Mouse (Mus musculus) intestine, embryonic 16.5 days (tissue): Measurements from ENCODE around the gene Cep112. TPM values are rescaled to one million over a fixed set of nuclear protein-coding genes. Genes with fewer than 3 reads are reported as not detected.
A peak's percentile ranks its signal among the peaks of the same experiment; 100 is the strongest.

Experiments
- ATAC-seq: fragments of 200-750 bp; cut with Nextera tagmentation; 2 replicates; pipeline ENCODE4 v1.8.0; 2017; ENCODE audit warnings: moderate TSS enrichment, moderate library complexity
- H3K27ac ChIP-seq: fragments of 300-500 bp; sonication (generic); 2 replicates; pipeline ENCODE4 v1.5.1; 2014; ENCODE audit warnings: mild to moderate bottlenecking, low read length
- H3K27me3 ChIP-seq: fragments of 300-500 bp; sonication (generic); replicated peaks from 2 replicates; pipeline ENCODE4 v1.6.1; 2014; ENCODE audit warnings: low read length, control low read depth, mixed read lengths; ENCODE audit not compliant: control insufficient read depth, insufficient read depth
- H3K36me3 ChIP-seq: fragments of 300-500 bp; sonication (generic); 2 replicates; pipeline ENCODE4 v1.6.1; 2014; ENCODE audit warnings: low read length, control low read depth; ENCODE audit not compliant: control insufficient read depth, insufficient read depth
- H3K4me1 ChIP-seq: fragments of 300-500 bp; sonication (generic); 2 replicates; pipeline ENCODE4 v1.6.1; 2014; ENCODE audit warnings: low read length, control low read depth, mixed read lengths; ENCODE audit not compliant: control insufficient read depth, insufficient read depth
- H3K4me2 ChIP-seq: fragments of 300-500 bp; sonication (generic); 2 replicates; pipeline ENCODE4 v1.6.1; 2014; ENCODE audit warnings: low read depth, low read length, control low read depth
- H3K4me3 ChIP-seq: fragments of 300-500 bp; sonication (generic); 2 replicates; pipeline ENCODE4 v1.5.1; 2014; ENCODE audit warnings: mild to moderate bottlenecking, low read length
- H3K9ac ChIP-seq: fragments of 300-500 bp; sonication (generic); 2 replicates; pipeline ENCODE4 v1.6.1; 2014; ENCODE audit warnings: low read depth, low read length
- H3K9me3 ChIP-seq: fragments of 300-500 bp; sonication (generic); 2 replicates; pipeline ENCODE4 v1.6.1; 2016; ENCODE audit warnings: low read length, control low read depth; ENCODE audit not compliant: control insufficient read depth
- WGBS: fragments of 180-500 bp; shearing (Covaris S2); extraction: QIAGEN DNeasy Blood & Tissue Kit; methylation state at CpG from one replicate; pipeline ENCODE4 v1.1.7; 2014; 5-methylcytosine and 5-hydroxymethylcytosine counted together
- polyA plus RNA-seq: library from polyadenylated mRNA; unstranded; fragments of >200 nt; fragmentation: Nextera tagmentation; extraction: Ambion mirVana; gene quantifications from 2 replicates; pipeline ENCODE4 v1.2.1, GENCODE M21; 2015

Gene Cep112
- polyA plus RNA-seq, 1 experiment from 2014 or later: 6.7 TPM

DNA sequence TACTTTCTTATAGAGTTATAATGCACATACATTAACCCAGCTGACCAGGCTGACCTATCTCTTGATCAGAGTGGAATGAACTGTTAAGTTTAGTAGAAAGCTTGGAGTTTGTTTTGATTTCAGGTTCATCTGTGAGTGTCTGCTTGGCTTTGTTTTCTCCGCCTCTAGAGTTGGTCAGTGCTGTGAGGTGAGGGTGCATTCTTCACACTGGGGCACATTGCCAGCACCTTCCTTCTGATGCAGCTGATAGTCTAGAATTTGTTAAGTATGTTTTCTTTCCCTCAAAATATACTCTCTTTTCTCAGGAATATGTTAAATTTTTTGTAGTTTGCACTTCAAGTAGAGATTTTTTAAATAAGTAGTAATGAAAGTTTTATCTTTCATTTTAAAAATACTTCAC, 51.2 kb downstream of the Cep112 start:
- Histone ChIP-seq H3K27ac (no peak overlapping the region), H3K4me1 (no peaks in the 10 kb centered on the region), H3K4me2 (no peak overlapping the region), H3K9me3 (no peaks in the 10 kb centered on the region), H3K36me3 (no peaks in the 10 kb centered on the region), H3K27me3 (no peaks in the 10 kb centered on the region), H3K4me3 (no peak overlapping the region), H3K9ac (no peak overlapping the region)
- WGBS: 81% methylated on average over 1 of the region's 1 CpGs
- ATAC-seq: no peak

DNA sequence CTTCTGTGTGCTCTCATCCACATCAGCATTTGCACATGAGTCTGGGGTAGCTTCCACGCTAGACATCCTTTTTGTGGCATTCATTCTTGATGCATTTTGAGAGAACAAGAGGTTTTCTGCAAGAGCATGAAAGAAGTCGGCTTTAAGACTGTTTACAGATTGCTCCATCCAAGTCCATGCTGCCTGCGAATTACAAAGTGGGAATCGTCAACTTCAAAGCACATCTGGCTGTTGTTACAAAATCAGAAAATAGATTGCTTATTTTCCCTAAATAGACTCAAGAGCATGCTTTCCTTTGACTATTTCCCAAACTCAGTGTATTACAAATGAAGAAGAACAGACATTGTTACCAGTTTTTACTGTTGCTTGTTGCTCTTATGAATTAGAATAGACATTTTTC, 59.0 kb downstream of the Cep112 start:
- H3K9me3 ChIP-seq: no peaks in the 10 kb centered on the region
- H3K4me2 ChIP-seq: no peak overlapping the region
- H3K9ac ChIP-seq: no peak overlapping the region
- H3K27me3 ChIP-seq: no peaks in the 10 kb centered on the region
- H3K4me3 ChIP-seq: no peak overlapping the region
- WGBS: 54% methylated on average over 4 of the region's 4 CpGs
- H3K36me3 ChIP-seq: no peaks in the 10 kb centered on the region
- no peak overlapping the region for H3K27ac ChIP-seq
- ATAC-seq: no peak
- no peaks in the 10 kb centered on the region for H3K4me1 ChIP-seq

DNA sequence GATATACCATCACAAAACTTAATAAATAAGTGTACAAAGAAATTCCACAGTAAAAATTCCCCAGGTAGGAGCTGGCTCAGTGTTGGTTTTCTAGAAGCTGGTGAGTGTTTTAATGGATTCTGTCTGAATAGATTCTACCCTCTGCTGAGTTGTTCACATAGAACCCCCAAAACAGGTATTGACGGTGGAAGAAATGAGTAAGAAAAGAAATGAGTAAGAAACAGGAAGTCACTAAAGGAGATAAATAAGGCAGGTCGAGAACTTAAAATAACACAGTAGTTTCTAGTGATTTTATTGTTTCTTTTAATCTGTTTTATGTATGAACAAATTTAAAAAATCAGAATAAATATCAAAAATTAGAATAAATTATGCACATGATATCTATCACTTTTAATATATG, 63.3 kb downstream of the Cep112 start:
- Histone ChIP-seq H3K27me3 (no peaks in the 10 kb centered on the region), H3K36me3 (no peaks in the 10 kb centered on the region), H3K27ac (no peak overlapping the region), H3K9me3 (no peaks in the 10 kb centered on the region), H3K9ac (no peak overlapping the region), H3K4me2 (no peak overlapping the region), H3K4me3 (no peak overlapping the region), H3K4me1 (no peaks in the 10 kb centered on the region)
- WGBS: 82% methylated on average over 2 of the region's 2 CpGs
- no peak for ATAC-seq

DNA sequence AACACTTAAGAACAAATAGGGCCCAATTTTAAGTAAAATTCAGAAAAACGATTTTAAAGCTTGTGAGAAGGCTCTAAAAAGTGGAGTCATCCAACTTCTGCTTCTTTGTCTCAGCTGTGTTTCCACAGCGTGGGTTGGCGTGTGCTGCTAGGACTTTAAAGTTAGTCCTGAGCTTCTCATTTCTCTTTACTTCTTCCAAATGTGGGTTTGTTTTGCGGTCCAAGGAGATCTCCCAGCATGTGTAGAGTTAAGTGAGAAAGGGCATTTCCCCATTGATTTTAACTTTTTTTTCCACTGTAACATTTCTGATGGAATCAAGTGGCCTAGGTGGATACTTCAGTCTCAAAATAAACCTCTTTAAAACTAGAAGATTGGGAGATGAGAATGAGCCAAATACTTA, 64.9 kb downstream of the Cep112 start:
- no peak overlapping the region for H3K4me3 ChIP-seq
- WGBS: 87% methylated on average over 4 of the region's 4 CpGs
- no peak overlapping the region for H3K9ac ChIP-seq
- H3K36me3 ChIP-seq: no peaks in the 10 kb centered on the region
- no peaks in the 10 kb centered on the region for H3K4me1 ChIP-seq
- H3K9me3 ChIP-seq: no peaks in the 10 kb centered on the region
- H3K27me3 ChIP-seq: no peaks in the 10 kb centered on the region
- H3K27ac ChIP-seq: no peak overlapping the region
- no peak for ATAC-seq
- no peak overlapping the region for H3K4me2 ChIP-seq

DNA sequence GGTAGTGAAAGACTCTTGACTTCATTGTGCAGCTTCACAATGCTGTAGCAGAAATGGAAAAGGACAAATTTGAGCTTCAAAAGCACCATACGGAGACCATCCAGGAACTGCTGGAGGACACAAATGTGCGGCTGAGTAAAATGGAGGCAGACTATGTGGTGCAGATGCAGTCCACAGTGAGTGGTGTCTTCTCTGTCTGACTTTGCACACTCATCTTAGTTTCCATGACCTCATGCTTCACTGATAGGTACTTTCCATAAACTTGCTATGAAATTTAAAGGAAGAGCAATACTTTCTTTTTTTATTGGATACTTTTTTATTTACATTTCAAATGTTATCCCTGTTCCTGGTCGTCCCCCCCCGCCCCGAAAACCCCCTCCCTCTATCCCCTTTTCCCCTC, 83.2 kb downstream of the Cep112 start:
- Histone ChIP-seq H3K36me3 (no peaks in the 10 kb centered on the region), H3K4me2 (no peak overlapping the region), H3K4me3 (no peak overlapping the region), H3K9ac (no peak overlapping the region), H3K27ac (no peak overlapping the region), H3K27me3 (no peaks in the 10 kb centered on the region), H3K9me3 (no peaks in the 10 kb centered on the region), H3K4me1 (no peaks in the 10 kb centered on the region)
- no peak for ATAC-seq
- WGBS: 91% methylated on average over 5 of the region's 5 CpGs

DNA sequence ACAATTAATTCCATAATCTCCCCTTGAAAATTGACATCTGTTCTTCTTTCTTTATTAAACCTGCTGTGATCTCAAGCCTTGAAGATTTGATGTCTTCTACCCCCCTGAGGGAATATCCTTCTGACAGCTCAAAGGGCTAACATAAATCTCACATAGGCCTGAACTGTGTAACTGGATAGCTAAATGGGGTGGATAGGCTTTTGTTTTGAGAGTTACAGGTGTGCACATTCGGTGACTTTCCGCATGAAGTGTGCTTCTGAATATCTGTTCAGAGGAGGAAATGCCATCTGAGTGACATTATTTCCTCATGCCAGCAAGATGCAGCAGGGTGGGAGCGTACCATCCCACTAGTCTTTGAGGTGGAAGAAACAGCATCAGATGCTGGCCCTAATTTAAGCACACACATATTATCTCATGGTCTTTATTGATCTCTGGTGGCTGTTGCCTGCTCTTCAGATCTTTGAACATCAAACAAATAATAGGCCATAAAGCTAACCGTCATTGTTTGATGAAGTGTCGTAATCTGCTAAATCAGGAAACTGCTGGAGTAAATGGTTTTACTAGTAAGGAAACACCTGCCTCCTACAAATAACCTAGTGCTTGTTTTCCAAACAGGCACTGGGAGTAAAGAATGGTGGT, 102.9 kb downstream of the Cep112 start:
- WGBS: 36% methylated on average over 5 of the region's 5 CpGs
- Histone ChIP-seq H3K9ac (no peak overlapping the region), H3K27ac (no peak overlapping the region), H3K4me2 (no peak overlapping the region), H3K9me3 (no peaks in the 10 kb centered on the region), H3K4me1 (no peaks in the 10 kb centered on the region), H3K27me3 (no peaks in the 10 kb centered on the region), H3K4me3 (no peak overlapping the region), H3K36me3 (no peaks in the 10 kb centered on the region)
- peak; percentile 74 for ATAC-seq

DNA sequence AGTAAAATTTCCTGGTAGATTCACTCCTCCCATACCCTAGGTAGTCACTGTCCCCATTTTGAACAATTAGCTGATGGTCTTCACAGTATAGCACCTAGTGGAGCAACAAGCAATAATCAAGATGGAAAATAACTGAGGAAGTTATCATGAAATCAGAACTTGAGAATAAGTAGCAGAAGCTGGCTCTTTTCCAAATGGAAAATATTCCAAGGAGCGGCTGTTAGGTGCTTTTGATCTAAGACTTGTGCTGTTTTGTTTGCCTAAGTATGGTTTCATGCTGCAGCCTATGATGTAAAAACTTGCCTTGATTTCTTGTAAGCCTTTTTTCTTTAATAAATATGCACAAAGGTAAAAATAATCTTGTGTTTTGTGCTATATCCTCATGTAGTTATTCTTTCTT, 107.9 kb downstream of the Cep112 start:
- H3K9ac ChIP-seq: no peak overlapping the region
- no peaks in the 10 kb centered on the region for H3K27me3 ChIP-seq
- no peaks in the 10 kb centered on the region for H3K36me3 ChIP-seq
- H3K4me3 ChIP-seq: no peak overlapping the region
- H3K27ac ChIP-seq: no peak overlapping the region
- H3K4me1 ChIP-seq: no peaks in the 10 kb centered on the region
- ATAC-seq: no peak
- no peak overlapping the region for H3K4me2 ChIP-seq
- 43% methylated on average over 1 of the region's 1 CpGs for WGBS
- H3K9me3 ChIP-seq: no peaks in the 10 kb centered on the region

DNA sequence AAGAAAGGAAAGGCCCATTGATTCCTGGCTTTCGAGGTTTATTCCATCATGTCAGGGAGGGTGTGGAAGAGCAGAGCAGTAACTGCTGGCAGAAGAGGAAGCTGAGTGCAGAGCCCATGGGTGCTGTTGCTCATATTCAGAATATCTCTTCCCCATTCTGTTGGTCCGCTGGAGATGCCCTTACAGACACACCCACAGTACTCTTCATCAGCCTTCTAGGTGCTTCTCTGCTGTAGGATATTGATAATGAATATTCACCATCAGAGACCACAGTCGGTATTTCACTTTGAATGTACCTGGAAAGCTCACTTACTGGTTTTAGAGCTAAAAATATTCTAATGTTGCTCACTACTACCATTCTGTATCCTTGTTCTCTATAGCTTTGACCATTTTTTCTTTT, 109.0 kb downstream of the Cep112 start:
- no peak overlapping the region for H3K4me2 ChIP-seq
- H3K9ac ChIP-seq: no peak overlapping the region
- no peak overlapping the region for H3K4me3 ChIP-seq
- H3K36me3 ChIP-seq: no peaks in the 10 kb centered on the region
- WGBS: 96% methylated on average over 3 of the region's 3 CpGs
- no peaks in the 10 kb centered on the region for H3K9me3 ChIP-seq
- H3K4me1 ChIP-seq: no peaks in the 10 kb centered on the region
- H3K27me3 ChIP-seq: no peaks in the 10 kb centered on the region
- no peak overlapping the region for H3K27ac ChIP-seq
- ATAC-seq: no peak

DNA sequence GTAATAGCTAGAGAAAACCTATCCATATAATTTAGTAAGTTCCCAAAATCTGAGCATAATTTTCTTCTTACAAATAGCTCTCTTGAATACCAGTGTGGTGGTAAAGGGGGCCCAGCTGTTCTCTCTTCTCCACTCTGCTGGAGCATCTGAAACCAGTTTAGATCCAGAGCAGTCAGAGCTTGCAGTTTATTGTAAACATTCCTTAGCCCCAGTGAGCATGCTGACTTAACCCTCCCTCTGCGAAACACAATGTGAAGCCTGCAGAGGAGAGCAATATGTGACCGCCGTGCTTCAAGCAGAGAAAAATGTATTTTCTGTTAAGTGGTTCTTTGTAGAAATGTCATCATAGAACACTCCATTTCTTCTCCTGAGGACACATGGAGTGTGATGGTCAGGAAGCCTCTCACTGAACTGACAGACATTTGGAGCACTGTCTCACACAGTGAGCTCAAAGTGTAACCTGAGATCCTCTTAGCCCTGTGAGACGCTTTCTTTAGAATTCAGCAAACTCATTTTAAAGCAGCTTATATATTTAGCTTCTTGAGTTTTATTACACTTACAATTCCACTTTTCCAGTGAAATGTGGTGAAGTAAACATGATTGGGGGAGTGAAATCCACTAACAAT, 128.1 kb downstream of the Cep112 start:
- Histone ChIP-seq H3K4me2 (no peak overlapping the region), H3K36me3 (no peaks in the 10 kb centered on the region), H3K27me3 (no peaks in the 10 kb centered on the region), H3K9me3 (no peaks in the 10 kb centered on the region), H3K4me3 (no peak overlapping the region), H3K27ac (no peak overlapping the region), H3K9ac (no peak overlapping the region), H3K4me1 (no peaks in the 10 kb centered on the region)
- ATAC-seq: no peak
- WGBS: 29% methylated on average over 4 of the region's 4 CpGs

DNA sequence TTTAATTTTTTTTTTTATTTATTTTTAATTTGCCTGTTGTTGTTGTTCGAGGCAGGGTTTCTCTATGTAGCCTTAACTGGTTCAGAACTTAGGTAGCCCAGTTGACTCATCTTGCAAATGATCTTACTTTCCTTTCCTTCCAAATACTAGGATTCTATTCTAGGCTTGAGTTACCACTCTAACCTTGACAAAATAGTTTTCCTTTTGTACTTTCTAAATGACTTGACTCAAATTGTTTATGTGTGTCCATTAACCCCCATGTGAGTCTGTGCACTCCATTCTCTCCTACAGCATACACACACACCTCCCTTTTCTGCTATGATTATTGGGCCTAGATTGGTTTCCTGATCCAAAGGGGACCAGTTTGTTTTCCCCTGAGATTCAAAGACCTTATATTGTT, 128.9 kb downstream of the Cep112 start:
- Histone ChIP-seq H3K9me3 (no peaks in the 10 kb centered on the region), H3K4me3 (no peak overlapping the region), H3K4me1 (no peaks in the 10 kb centered on the region), H3K36me3 (no peaks in the 10 kb centered on the region), H3K4me2 (no peak overlapping the region), H3K27ac (no peak overlapping the region), H3K9ac (no peak overlapping the region), H3K27me3 (no peaks in the 10 kb centered on the region)
- WGBS: 82% methylated on average over 1 of the region's 1 CpGs
- ATAC-seq: no peak
